Mouse (Mus musculus) cerebellum, adult 2 months (tissue): ENCODE data around the gene Lmod3.

Experiments used
- CTCF ChIP-seq: fragments of 200-500 bp; IDR thresholded peaks from 2 replicates; pipeline ENCODE4 v1.5.1; 2011; ENCODE audit warnings: low read depth, mild to moderate bottlenecking, control low read depth, low read length, moderate library complexity, borderline replicate concordance; ENCODE audit not compliant: insufficient read depth
- POLR2A ChIP-seq: fragments of 200-500 bp; IDR thresholded peaks from 2 replicates; pipeline ENCODE4 v1.6.1; 2011; ENCODE audit warnings: low read length, control low read depth, borderline replicate concordance; ENCODE audit not compliant: insufficient read depth

GRCm38 (mm10) chr6:97223566-97223965 is 29.0 kb downstream of the Lmod3 start:
- TF ChIP-seq POLR2A = no peak
- TF ChIP-seq CTCF = no peak
